Mouse (Mus musculus) forebrain, postnatal 0 days (tissue): ENCODE results near the gene Ssbp3. TPM values are rescaled to one million over a fixed set of nuclear protein-coding genes. Genes with fewer than 3 reads are reported as not detected.
A peak's percentile ranks its signal among the peaks of the same experiment; 100 is the strongest.

Experiments used
- ATAC-seq: fragments of 200-750 bp; cut with Nextera tagmentation; 2 replicates; pipeline ENCODE4 v1.8.0; 2017; ENCODE audit warnings: mild to moderate bottlenecking, moderate library complexity
- DNase-seq: peaks from one replicate; pipeline ENCODE4 v3.0.0-alpha.2; 2015
- H3K27ac ChIP-seq: fragments of 300-500 bp; sonication (generic); 2 replicates; pipeline ENCODE4 v1.5.1; 2014; ENCODE audit warnings: low read depth, mild to moderate bottlenecking, antibody characterized with exemption, low read length, moderate library complexity, mixed read lengths
- H3K27me3 ChIP-seq: fragments of 300-500 bp; sonication (generic); 2 replicates; pipeline ENCODE4 v1.6.1; 2014; ENCODE audit warnings: mild to moderate bottlenecking, low read length, mixed read lengths; ENCODE audit not compliant: insufficient read depth
- H3K36me3 ChIP-seq: fragments of 300-500 bp; sonication (generic); 2 replicates; pipeline ENCODE4 v1.6.1; 2014; ENCODE audit warnings: mild to moderate bottlenecking, moderate library complexity; ENCODE audit not compliant: insufficient read depth
- H3K4me1 ChIP-seq: fragments of 300-500 bp; sonication (generic); 2 replicates; pipeline ENCODE4 v1.6.1; 2014; ENCODE audit warnings: antibody characterized with exemption; ENCODE audit not compliant: insufficient read depth
- H3K4me2 ChIP-seq: fragments of 300-500 bp; sonication (generic); 2 replicates; pipeline ENCODE4 v1.6.1; 2014; ENCODE audit warnings: low read depth, mild to moderate bottlenecking, moderate library complexity
- H3K4me3 ChIP-seq: fragments of 300-500 bp; sonication (generic); 2 replicates; pipeline ENCODE4 v1.5.1; 2014; ENCODE audit warnings: low read depth, low read length, mixed read lengths
- H3K9ac ChIP-seq: fragments of 300-500 bp; sonication (generic); 2 replicates; pipeline ENCODE4 v1.6.1; 2014; ENCODE audit warnings: mild to moderate bottlenecking
- H3K9me3 ChIP-seq: fragments of 300-500 bp; sonication (generic); 2 replicates; pipeline ENCODE4 v1.6.1; 2016; ENCODE audit warnings: low read length
- CTCF ChIP-seq: sonication (generic); IDR thresholded peaks from 2 replicates; pipeline ENCODE4 v1.5.1; 2016; ENCODE audit warnings: antibody characterized with exemption, control low read depth, low read depth
- WGBS: fragments of 180-500 bp; shearing (Covaris S2); extraction: QIAGEN DNeasy Blood & Tissue Kit; methylation state at CpG from one replicate; pipeline ENCODE4 v1.1.7; 2014; 5-methylcytosine and 5-hydroxymethylcytosine counted together
- polyA plus RNA-seq: library from polyadenylated mRNA; unstranded; fragments of >200 nt; fragmentation: Nextera tagmentation; extraction: Ambion mirVana; gene quantifications from 2 replicates; pipeline ENCODE4 v1.2.1, GENCODE M21; 2015
- total RNA-seq: library from RNA; depleted of rRNA; stranded (reverse); fragments of >200 nt; gene quantifications from 2 replicates; pipeline ENCODE4 v1.2.3, GENCODE M21; 2014

Ssbp3 gene
- total and polyA plus RNA-seq, 2 experiments from 2014 or later: 117 to 137 TPM

- Histone ChIP-seq H3K4me2 (peak overlapping the region; percentile 97), H3K4me3 (peak overlapping the region; percentile 79), H3K36me3 (peaks cover 22% of the 10 kb centered on the region), H3K27ac (0 out of 2 replicates have a peak overlapping the region, but pooled peaks have one; percentile 45), H3K9ac (peak overlapping the region; percentile 40), H3K9me3 (no peaks in the 10 kb centered on the region), H3K4me1 (peaks cover 6% of the 10 kb centered on the region; the same call in 1 of the 2 replicates), H3K27me3 (no peaks in the 10 kb centered on the region)
- ATAC-seq (peak; percentile 51), DNase-seq (no peak)
- no peak for TF ChIP-seq CTCF
- 3% methylated on average over 33 of the region's 33 CpGs for WGBS
Measured at GRCm38 (mm10) chr4:107067151-107067840, 156.8 kb downstream of the Ssbp3 start.

- no peak for TF ChIP-seq CTCF
- no peak overlapping the region for H3K4me2 ChIP-seq
- WGBS: 84% methylated on average over 9 of the region's 9 CpGs
- H3K9me3 ChIP-seq: no peaks in the 10 kb centered on the region
- no peak for ATAC-seq
- H3K27ac ChIP-seq: no peak overlapping the region
- no peak for DNase-seq
- peaks cover 2% of the 10 kb centered on the region; the same call in 1 of the 2 replicates for H3K4me1 ChIP-seq
- H3K9ac ChIP-seq: no peak overlapping the region
- H3K36me3 ChIP-seq: no peaks in the 10 kb centered on the region
- no peaks in the 10 kb centered on the region for H3K27me3 ChIP-seq
- no peak overlapping the region for H3K4me3 ChIP-seq
Measured at GRCm38 (mm10) chr4:107072343-107072742, 161.8 kb downstream of the Ssbp3 start.

- no peak overlapping the region for H3K27ac ChIP-seq
- no peaks in the 10 kb centered on the region for H3K4me1 ChIP-seq
- WGBS: 50% methylated on average over 5 of the region's 5 CpGs
- H3K9me3 ChIP-seq: no peaks in the 10 kb centered on the region
- peak; percentile 75 for ATAC-seq
- no peak overlapping the region for H3K4me2 ChIP-seq
- no peaks in the 10 kb centered on the region for H3K36me3 ChIP-seq
- no peak overlapping the region for H3K9ac ChIP-seq
- no peak for TF ChIP-seq CTCF
- H3K4me3 ChIP-seq: no peak overlapping the region
- no peaks in the 10 kb centered on the region for H3K27me3 ChIP-seq
- DNase-seq: peak; percentile 35
Measured at GRCm38 (mm10) chr4:107075456-107075855, 165.0 kb downstream of the Ssbp3 start.

- H3K4me2 ChIP-seq: no peak overlapping the region
- H3K36me3 ChIP-seq: no peaks in the 10 kb centered on the region
- H3K9ac ChIP-seq: no peak overlapping the region
- TF ChIP-seq CTCF: no peak
- no peaks in the 10 kb centered on the region for H3K9me3 ChIP-seq
- no peak for DNase-seq
- H3K27me3 ChIP-seq: no peaks in the 10 kb centered on the region
- H3K4me3 ChIP-seq: no peak overlapping the region
- H3K27ac ChIP-seq: no peak overlapping the region
- H3K4me1 ChIP-seq: 0 out of 2 replicates have a peak, but pooled peaks cover 2% of the 10 kb centered on the region
- WGBS: 87% methylated on average over 4 of the region's 4 CpGs
- peak; percentile 42; the same call in 1 of the 2 replicates for ATAC-seq
Measured at GRCm38 (mm10) chr4:107078894-107079293, 168.4 kb downstream of the Ssbp3 start.

DNA sequence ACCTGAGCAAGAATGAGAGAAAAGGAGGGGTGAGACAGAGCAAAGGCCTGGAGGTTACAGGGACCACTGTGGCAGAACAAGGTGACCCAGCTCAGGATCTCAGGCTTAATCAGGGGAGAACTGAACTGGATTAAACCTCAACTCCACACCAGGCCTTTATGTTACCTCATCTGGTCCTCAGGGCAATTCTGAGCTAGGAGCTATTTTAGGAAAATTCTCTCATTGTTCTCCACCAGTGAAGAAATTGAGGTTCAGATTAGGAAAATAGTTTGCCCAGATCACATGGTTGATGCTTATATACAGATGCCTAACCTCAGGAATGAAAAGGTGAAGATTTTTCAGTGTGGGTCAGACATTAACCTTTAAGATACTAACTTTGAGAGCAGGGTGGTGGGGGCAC is 169.2 kb downstream of the Ssbp3 start:
- Histone ChIP-seq H3K4me1 (peaks cover 9% of the 10 kb centered on the region), H3K4me2 (no peak overlapping the region), H3K4me3 (no peak overlapping the region), H3K9me3 (no peaks in the 10 kb centered on the region), H3K9ac (no peak overlapping the region), H3K27ac (no peak overlapping the region), H3K27me3 (no peaks in the 10 kb centered on the region), H3K36me3 (no peaks in the 10 kb centered on the region)
- ATAC-seq: no peak
- TF ChIP-seq CTCF: no peak
- no peak for DNase-seq

- no peak for TF ChIP-seq CTCF
- WGBS: 85% methylated on average over 3 of the region's 3 CpGs
Measured at GRCm38 (mm10) chr4:107082185-107082584, 171.7 kb downstream of the Ssbp3 start.

GRCm38 (mm10) chr4:107083126-107083525 is 172.6 kb downstream of the Ssbp3 start:
- H3K9me3 ChIP-seq: no peaks in the 10 kb centered on the region
- H3K4me3 ChIP-seq: no peak overlapping the region
- H3K4me2 ChIP-seq: no peak overlapping the region
- peaks cover 16% of the 10 kb centered on the region for H3K4me1 ChIP-seq
- H3K27me3 ChIP-seq: no peaks in the 10 kb centered on the region
- H3K9ac ChIP-seq: no peak overlapping the region
- WGBS: 96% methylated on average over 4 of the region's 4 CpGs
- H3K36me3 ChIP-seq: no peaks in the 10 kb centered on the region
- H3K27ac ChIP-seq: no peak overlapping the region
- TF ChIP-seq CTCF: no peak
- DNase-seq: no peak
- no peak for ATAC-seq

More at GRCm38 (mm10) chr4:107082185-107082584, 171.7 kb downstream of the Ssbp3 start:
- Histone ChIP-seq H3K4me2 (no peak overlapping the region), H3K9ac (no peak overlapping the region), H3K27me3 (no peaks in the 10 kb centered on the region), H3K36me3 (no peaks in the 10 kb centered on the region), H3K4me3 (no peak overlapping the region), H3K9me3 (no peaks in the 10 kb centered on the region), H3K27ac (no peak overlapping the region), H3K4me1 (peaks cover 16% of the 10 kb centered on the region)
- DNase-seq: no peak
- ATAC-seq: no peak
